Mouse (Mus musculus) R1 (cell line): ENCODE measurements around the gene Ubr4.

Experiments
- DNase-seq: peaks from one replicate; pipeline ENCODE4 v3.0.0-alpha.2; 2018; ENCODE audit warnings: low read depth, low spot score

Ubr4 gene

GRCm38 (mm10) chr4:139535719-139536118 is 183.3 kb downstream of the Ubr4 start:
- no peak for DNase-seq

- no peak for DNase-seq
Measured at GRCm38 (mm10) chr4:139536706-139537105, 184.3 kb downstream of the Ubr4 start.
